Mouse (Mus musculus): Measurements from ENCODE around the gene Sgip1. TPM values are rescaled to one million over a fixed set of nuclear protein-coding genes. Genes with fewer than 3 reads are reported as not detected.

Gene Sgip1
- polyA plus RNA-seq, 1 experiment from 2014 or later, result 42.4 TPM

GRCm38 (mm10) chr4:102887770-102888689, 146.9 kb downstream of the Sgip1 start:
- no peak overlapping the region for H3K27ac ChIP-seq
- peaks cover 2% of the 10 kb centered on the region; the same call in 1 of the 2 replicates for H3K36me3 ChIP-seq
- no peaks in the 10 kb centered on the region for H3K4me1 ChIP-seq
- H3K4me3 ChIP-seq, result no peak overlapping the region
- no peak overlapping the region for H3K9ac ChIP-seq
- no peaks in the 10 kb centered on the region for H3K27me3 ChIP-seq
- 87% methylated on average over 14 of the region's 14 CpGs for WGBS
- no peak for ATAC-seq (ENCODE audit: low FRiP score)
- H3K9me3 ChIP-seq (replicated peaks), result no peaks in the 10 kb centered on the region
- H3K4me2 ChIP-seq (replicated peaks), result no peak overlapping the region

- no peak overlapping the region for H3K27ac ChIP-seq
- H3K4me1 ChIP-seq, result no peaks in the 10 kb centered on the region
- ATAC-seq (ENCODE audit: low FRiP score), result no peak
- peaks cover 14% of the 10 kb centered on the region for H3K36me3 ChIP-seq
- H3K9me3 ChIP-seq (replicated peaks), result peaks cover 5% of the 10 kb centered on the region; the same call in 1 of the 2 replicates
- H3K27me3 ChIP-seq, result no peaks in the 10 kb centered on the region
- no peak overlapping the region for H3K9ac ChIP-seq
- 99% methylated on average over 2 of the region's 2 CpGs for WGBS
- H3K4me3 ChIP-seq, result no peak overlapping the region
- H3K4me2 ChIP-seq (replicated peaks), result no peak overlapping the region
Measured at GRCm38 (mm10) chr4:102895866-102896265, 154.8 kb downstream of the Sgip1 start.

GRCm38 (mm10) chr4:102898987-102899386, 157.9 kb downstream of the Sgip1 start:
- Histone ChIP-seq H3K4me1 (no peaks in the 10 kb centered on the region), H3K9me3 (replicated peaks) (peaks cover 5% of the 10 kb centered on the region; the same call in 1 of the 2 replicates), H3K9ac (no peak overlapping the region), H3K27ac (no peak overlapping the region), H3K27me3 (no peaks in the 10 kb centered on the region), H3K4me3 (no peak overlapping the region), H3K4me2 (replicated peaks) (no peak overlapping the region), H3K36me3 (peaks cover 14% of the 10 kb centered on the region)
- WGBS, result 82% methylated on average over 4 of the region's 4 CpGs
- no peak for ATAC-seq (ENCODE audit: low FRiP score)

GRCm38 (mm10) chr4:102899683-102900082, 158.6 kb downstream of the Sgip1 start:
- no peak for ATAC-seq (ENCODE audit: low FRiP score)
- Histone ChIP-seq H3K36me3 (peaks cover 14% of the 10 kb centered on the region), H3K4me3 (no peak overlapping the region), H3K4me2 (replicated peaks) (no peak overlapping the region), H3K27me3 (no peaks in the 10 kb centered on the region), H3K27ac (no peak overlapping the region), H3K9ac (no peak overlapping the region), H3K4me1 (no peaks in the 10 kb centered on the region), H3K9me3 (replicated peaks) (peaks cover 5% of the 10 kb centered on the region; the same call in 1 of the 2 replicates)
- WGBS, result 90% methylated on average over 5 of the region's 5 CpGs

GRCm38 (mm10) chr4:102900166-102900565, 159.1 kb downstream of the Sgip1 start:
- H3K9ac ChIP-seq, result no peak overlapping the region
- H3K4me2 ChIP-seq (replicated peaks), result no peak overlapping the region
- H3K4me1 ChIP-seq, result no peaks in the 10 kb centered on the region
- peaks cover 10% of the 10 kb centered on the region for H3K36me3 ChIP-seq
- no peak overlapping the region for H3K27ac ChIP-seq
- H3K4me3 ChIP-seq, result no peak overlapping the region
- ATAC-seq (ENCODE audit: low FRiP score), result no peak
- H3K9me3 ChIP-seq (replicated peaks), result peaks cover 5% of the 10 kb centered on the region; the same call in 1 of the 2 replicates
- 90% methylated on average over 6 of the region's 6 CpGs for WGBS
- no peaks in the 10 kb centered on the region for H3K27me3 ChIP-seq

- no peak overlapping the region for H3K27ac ChIP-seq
- 84% methylated on average over 7 of the region's 7 CpGs for WGBS
- no peaks in the 10 kb centered on the region for H3K4me1 ChIP-seq
- no peak overlapping the region for H3K4me3 ChIP-seq
- no peaks in the 10 kb centered on the region for H3K27me3 ChIP-seq
- no peak overlapping the region for H3K4me2 ChIP-seq (replicated peaks)
- H3K36me3 ChIP-seq, result no peaks in the 10 kb centered on the region
- H3K9me3 ChIP-seq (replicated peaks), result no peaks in the 10 kb centered on the region
- no peak overlapping the region for H3K9ac ChIP-seq
- ATAC-seq (ENCODE audit: low FRiP score), result no peak
Measured at GRCm38 (mm10) chr4:102907843-102908427, 166.8 kb downstream of the Sgip1 start.

- H3K27me3 ChIP-seq, result no peaks in the 10 kb centered on the region
- H3K9me3 ChIP-seq (replicated peaks), result no peaks in the 10 kb centered on the region
- H3K27ac ChIP-seq, result no peak overlapping the region
- no peak overlapping the region for H3K4me3 ChIP-seq
- no peak for ATAC-seq (ENCODE audit: low FRiP score)
- whole genome bisulfite sequencing, result 91% methylated on average over 4 of the region's 4 CpGs
- H3K9ac ChIP-seq, result no peak overlapping the region
- H3K36me3 ChIP-seq, result no peaks in the 10 kb centered on the region
- H3K4me1 ChIP-seq, result no peaks in the 10 kb centered on the region
- no peak overlapping the region for H3K4me2 ChIP-seq (replicated peaks)
Measured at GRCm38 (mm10) chr4:102910191-102910590, 169.1 kb downstream of the Sgip1 start.

- WGBS, result 90% methylated on average over 3 of the region's 3 CpGs
Measured at GRCm38 (mm10) chr4:102913176-102913575, 172.1 kb downstream of the Sgip1 start.

GRCm38 (mm10) chr4:102913700-102914327, 172.7 kb downstream of the Sgip1 start:
- 76% methylated on average over 5 of the region's 5 CpGs for WGBS
- Histone ChIP-seq H3K9ac (no peak overlapping the region), H3K27me3 (no peaks in the 10 kb centered on the region), H3K4me3 (no peak overlapping the region), H3K4me2 (replicated peaks) (no peak overlapping the region), H3K4me1 (no peaks in the 10 kb centered on the region), H3K36me3 (0 out of 2 replicates have a peak, but pooled peaks cover 4% of the 10 kb centered on the region), H3K27ac (no peak overlapping the region), H3K9me3 (replicated peaks) (no peaks in the 10 kb centered on the region)
- ATAC-seq (ENCODE audit: low FRiP score), result no peak

More at GRCm38 (mm10) chr4:102913176-102913575, 172.1 kb downstream of the Sgip1 start:
- Histone ChIP-seq H3K27me3 (no peaks in the 10 kb centered on the region), H3K9me3 (replicated peaks) (no peaks in the 10 kb centered on the region), H3K36me3 (0 out of 2 replicates have a peak, but pooled peaks cover 4% of the 10 kb centered on the region), H3K4me2 (replicated peaks) (no peak overlapping the region), H3K4me1 (no peaks in the 10 kb centered on the region), H3K9ac (no peak overlapping the region), H3K27ac (no peak overlapping the region), H3K4me3 (no peak overlapping the region)
- ATAC-seq (ENCODE audit: low FRiP score), result no peak

GRCm38 (mm10) chr4:102918191-102918590, 177.1 kb downstream of the Sgip1 start:
- Histone ChIP-seq H3K27me3 (no peaks in the 10 kb centered on the region), H3K4me1 (no peaks in the 10 kb centered on the region), H3K36me3 (peaks cover 17% of the 10 kb centered on the region), H3K4me2 (replicated peaks) (no peak overlapping the region), H3K9ac (no peak overlapping the region), H3K4me3 (no peak overlapping the region), H3K27ac (no peak overlapping the region), H3K9me3 (replicated peaks) (no peaks in the 10 kb centered on the region)
- WGBS, result 94% methylated on average over 1 of the region's 1 CpGs
- ATAC-seq (ENCODE audit: low FRiP score), result no peak

GRCm38 (mm10) chr4:102929491-102929890, 188.4 kb downstream of the Sgip1 start:
- Histone ChIP-seq H3K36me3 (peaks cover 4% of the 10 kb centered on the region; the same call in 1 of the 2 replicates), H3K4me3 (no peak overlapping the region), H3K27me3 (no peaks in the 10 kb centered on the region), H3K4me1 (no peaks in the 10 kb centered on the region), H3K27ac (no peak overlapping the region), H3K9me3 (replicated peaks) (no peaks in the 10 kb centered on the region), H3K9ac (no peak overlapping the region), H3K4me2 (replicated peaks) (no peak overlapping the region)
- ATAC-seq (ENCODE audit: low FRiP score), result no peak
- WGBS, result 44% methylated on average over 3 of the region's 4 CpGs

GRCm38 (mm10) chr4:102930679-102931078, 189.6 kb downstream of the Sgip1 start:
- H3K4me3 ChIP-seq, result no peak overlapping the region
- H3K9ac ChIP-seq, result no peak overlapping the region
- H3K4me1 ChIP-seq, result no peaks in the 10 kb centered on the region
- no peak overlapping the region for H3K4me2 ChIP-seq (replicated peaks)
- 82% methylated on average over 7 of the region's 7 CpGs for WGBS
- peaks cover 4% of the 10 kb centered on the region; the same call in 1 of the 2 replicates for H3K36me3 ChIP-seq
- H3K27me3 ChIP-seq, result no peaks in the 10 kb centered on the region
- ATAC-seq (ENCODE audit: low FRiP score), result no peak
- no peak overlapping the region for H3K27ac ChIP-seq
- H3K9me3 ChIP-seq (replicated peaks), result no peaks in the 10 kb centered on the region
